Mouse (Mus musculus) lung, embryonic 15.5 days (tissue): ENCODE data around the gene Sowaha. TPM values are rescaled to one million over a fixed set of nuclear protein-coding genes. Genes with fewer than 3 reads are reported as not detected.

Experiments
- ATAC-seq: fragments of 200-750 bp; cut with Nextera tagmentation; 2 replicates; pipeline ENCODE4 v1.8.0; 2017; ENCODE audit warnings: moderate number of reproducible peaks, borderline replicate concordance; ENCODE audit not compliant: low FRiP score, low TSS enrichment; ENCODE audit errors: extremely low read depth
- H3K27ac ChIP-seq: fragments of 300-500 bp; sonication (generic); 2 replicates; pipeline ENCODE4 v1.5.1; 2015; ENCODE audit warnings: moderate library complexity, mild to moderate bottlenecking, inconsistent platforms
- H3K27me3 ChIP-seq: fragments of 300-500 bp; sonication (generic); 2 replicates; pipeline ENCODE4 v1.6.1; 2015; ENCODE audit warnings: inconsistent platforms
- H3K36me3 ChIP-seq: fragments of 300-500 bp; sonication (generic); 2 replicates; pipeline ENCODE4 v1.6.1; 2015; ENCODE audit warnings: inconsistent platforms
- H3K4me1 ChIP-seq: fragments of 300-500 bp; sonication (generic); 2 replicates; pipeline ENCODE4 v1.6.1; 2015; ENCODE audit warnings: inconsistent platforms
- H3K4me2 ChIP-seq: fragments of 300-500 bp; sonication (generic); 2 replicates; pipeline ENCODE4 v1.6.1; 2015; ENCODE audit warnings: inconsistent platforms, mild to moderate bottlenecking, moderate library complexity
- H3K4me3 ChIP-seq: fragments of 300-500 bp; sonication (generic); 2 replicates; pipeline ENCODE4 v1.5.1; 2015; ENCODE audit warnings: mild to moderate bottlenecking, inconsistent platforms
- H3K9ac ChIP-seq: fragments of 300-500 bp; sonication (generic); 2 replicates; pipeline ENCODE4 v1.6.1; 2015; ENCODE audit warnings: inconsistent platforms
- H3K9me3 ChIP-seq: fragments of 300-500 bp; sonication (generic); 2 replicates; pipeline ENCODE4 v1.6.1; 2016; ENCODE audit warnings: inconsistent platforms
- WGBS: fragments of 180-500 bp; shearing (Covaris S2); methylation state at CpG from one replicate; pipeline ENCODE4 v1.1.7; 2015; 5-methylcytosine and 5-hydroxymethylcytosine counted together
- polyA plus RNA-seq: library from polyadenylated mRNA; unstranded; fragments of >200 nt; fragmentation: Nextera tagmentation; extraction: Ambion mirVana; gene quantifications from 2 replicates; pipeline ENCODE4 v1.2.1, GENCODE M21; 2015

Sowaha gene
- polyA plus RNA-seq, 1 experiment from 2014 or later = 0.06 TPM

DNA sequence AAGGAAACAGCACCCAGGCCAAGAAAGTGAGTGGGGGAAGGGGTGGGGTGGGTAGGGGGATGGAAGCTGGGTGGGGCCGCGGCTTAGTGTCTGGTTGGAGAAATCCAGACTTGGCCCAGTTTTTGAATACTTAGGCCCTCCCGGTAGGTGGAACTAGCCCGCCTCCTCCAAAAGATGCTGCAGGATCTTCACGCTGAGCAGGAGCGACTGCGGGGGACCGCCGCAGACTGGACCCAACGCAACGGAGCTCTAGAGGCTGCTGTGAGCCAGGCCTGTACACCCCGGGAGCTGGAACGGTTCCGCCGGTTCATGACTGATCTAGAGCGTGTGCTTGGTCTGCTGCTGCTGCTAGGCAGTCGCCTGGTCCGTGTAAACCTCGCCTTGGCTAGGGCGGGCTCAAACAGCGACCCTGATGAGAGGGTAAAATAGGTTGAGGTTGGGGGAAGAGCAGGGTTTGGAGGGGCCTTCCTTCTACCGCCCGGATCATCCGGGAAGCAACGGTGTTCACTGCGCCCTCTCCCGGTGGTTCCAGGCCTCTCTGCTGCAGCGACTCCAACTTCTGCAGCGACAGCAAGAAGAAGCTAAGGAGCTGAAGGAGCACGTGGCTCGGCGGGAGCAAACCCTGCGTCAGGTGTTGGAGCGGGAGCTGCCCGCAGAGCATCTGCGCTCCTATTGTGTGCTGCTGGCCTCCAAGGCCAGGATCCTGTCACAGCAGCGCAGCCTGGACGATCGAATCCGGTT is 13.7 kb downstream of the Sowaha start:
- WGBS = 6% methylated on average over 40 of the region's 40 CpGs
- Histone ChIP-seq H3K36me3 (no peaks in the 10 kb centered on the region), H3K9me3 (no peaks in the 10 kb centered on the region), H3K4me3 (peak overlapping the region; percentile 33), H3K4me1 (peaks cover 22% of the 10 kb centered on the region), H3K27ac (no peak overlapping the region), H3K27me3 (peaks cover 85% of the 10 kb centered on the region), H3K9ac (no peak overlapping the region), H3K4me2 (peak overlapping the region; percentile 61)
- peak; percentile 41 for ATAC-seq

DNA sequence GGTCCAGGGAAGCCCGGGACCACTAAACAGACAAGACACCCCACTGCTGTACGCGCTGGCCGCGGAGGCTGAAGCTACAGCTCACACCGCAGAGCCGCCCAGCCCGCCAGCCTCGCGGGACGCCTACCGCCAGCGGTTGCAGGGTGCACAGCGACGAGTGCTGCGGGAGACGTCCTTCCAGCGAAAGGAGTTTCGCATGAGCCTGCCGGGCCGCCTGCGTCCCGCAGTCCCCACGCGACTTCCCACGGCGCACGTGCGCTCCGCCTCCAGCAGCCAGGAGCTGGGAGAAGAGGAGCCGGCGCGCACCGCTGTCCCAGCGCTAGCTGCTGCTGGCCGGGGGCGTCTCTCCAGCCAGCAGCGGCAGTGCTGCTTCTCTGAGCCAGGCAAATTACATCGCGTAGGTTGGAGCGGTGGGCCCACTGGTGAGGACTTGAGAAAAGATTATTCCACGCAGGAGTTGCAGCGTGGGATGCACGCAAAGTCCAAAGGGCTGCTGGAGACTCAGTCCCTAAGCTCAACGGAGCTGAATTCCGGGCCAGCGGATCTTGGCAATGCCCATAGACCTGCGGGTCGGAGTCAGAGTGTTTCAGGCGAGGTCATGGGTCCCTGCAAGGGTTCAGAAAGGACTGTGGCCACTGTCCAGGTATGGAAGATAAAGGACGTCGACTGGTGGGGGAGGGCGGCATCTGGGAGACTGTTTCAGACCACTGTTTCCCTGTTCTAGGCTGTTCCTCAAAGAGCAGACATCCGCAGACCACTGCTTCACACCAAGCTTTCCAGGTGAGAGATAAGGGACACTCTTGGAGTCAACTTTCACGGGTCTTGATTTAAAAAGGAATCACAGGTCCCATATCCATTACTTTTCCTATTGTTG is 16.3 kb downstream of the Sowaha start:
- no peak overlapping the region for H3K27ac ChIP-seq
- no peaks in the 10 kb centered on the region for H3K36me3 ChIP-seq
- WGBS = 5% methylated on average over 54 of the region's 55 CpGs
- H3K27me3 ChIP-seq = peaks cover 78% of the 10 kb centered on the region
- H3K9me3 ChIP-seq = no peaks in the 10 kb centered on the region
- 0 out of 2 replicates have a peak overlapping the region, but pooled peaks have one; percentile 6 for H3K9ac ChIP-seq
- no peak for ATAC-seq
- peaks cover 17% of the 10 kb centered on the region for H3K4me1 ChIP-seq
- peak overlapping the region; percentile 90 for H3K4me2 ChIP-seq
- H3K4me3 ChIP-seq = peak overlapping the region; percentile 43

GRCm38 (mm10) chr11:53461727-53462126 is 18.3 kb downstream of the Sowaha start:
- no peaks in the 10 kb centered on the region for H3K9me3 ChIP-seq
- no peak overlapping the region for H3K9ac ChIP-seq
- no peak overlapping the region for H3K4me2 ChIP-seq
- H3K27ac ChIP-seq = no peak overlapping the region
- ATAC-seq = no peak
- 27% methylated on average over 5 of the region's 5 CpGs for WGBS
- peaks cover 60% of the 10 kb centered on the region for H3K27me3 ChIP-seq
- peaks cover 16% of the 10 kb centered on the region for H3K4me1 ChIP-seq
- no peak overlapping the region for H3K4me3 ChIP-seq
- no peaks in the 10 kb centered on the region for H3K36me3 ChIP-seq

- no peak for ATAC-seq
- Histone ChIP-seq H3K9me3 (no peaks in the 10 kb centered on the region), H3K27me3 (peaks cover 46% of the 10 kb centered on the region), H3K4me3 (no peak overlapping the region), H3K27ac (no peak overlapping the region), H3K36me3 (no peaks in the 10 kb centered on the region), H3K4me1 (peaks cover 14% of the 10 kb centered on the region), H3K4me2 (no peak overlapping the region), H3K9ac (no peak overlapping the region)
- 66% methylated on average over 3 of the region's 3 CpGs for WGBS
Observed at GRCm38 (mm10) chr11:53460192-53460591, 19.9 kb downstream of the Sowaha start.

GRCm38 (mm10) chr11:53458996-53459395 is 21.1 kb downstream of the Sowaha start:
- no peak for ATAC-seq
- H3K9me3 ChIP-seq = no peaks in the 10 kb centered on the region
- H3K4me2 ChIP-seq = no peak overlapping the region
- peaks cover 14% of the 10 kb centered on the region for H3K4me1 ChIP-seq
- H3K36me3 ChIP-seq = no peaks in the 10 kb centered on the region
- 64% methylated on average over 3 of the region's 3 CpGs for WGBS
- peaks cover 34% of the 10 kb centered on the region for H3K27me3 ChIP-seq
- H3K27ac ChIP-seq = no peak overlapping the region
- no peak overlapping the region for H3K4me3 ChIP-seq
- H3K9ac ChIP-seq = no peak overlapping the region

DNA sequence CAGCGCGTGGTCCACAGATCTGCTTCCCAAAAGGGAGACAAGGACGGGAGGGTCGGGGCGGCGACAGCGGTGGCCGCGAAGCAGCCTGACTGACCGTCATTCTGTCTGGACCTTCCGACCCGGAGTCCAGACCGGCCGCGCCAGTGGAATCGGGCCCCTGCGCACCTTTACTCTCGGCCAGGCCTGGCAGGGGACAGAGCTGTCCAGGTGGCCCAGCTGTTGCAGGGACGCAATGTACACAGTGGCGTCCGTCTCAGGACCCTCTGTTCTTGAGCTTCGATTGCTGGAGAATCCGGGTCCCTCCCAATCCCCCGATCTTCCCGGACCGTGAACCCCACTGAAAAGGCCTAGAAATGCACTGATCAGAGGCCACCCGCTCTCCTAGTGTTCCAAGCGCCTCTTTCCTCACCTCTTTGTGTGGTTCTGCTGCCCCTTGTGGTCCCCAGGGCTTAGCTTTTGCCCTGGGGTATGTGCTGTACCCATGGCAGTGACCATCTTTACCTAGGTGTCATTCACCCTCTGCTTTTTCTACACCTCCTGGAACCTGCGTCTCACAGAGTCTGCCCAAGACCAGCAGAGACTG is 22.6 kb downstream of the Sowaha start:
- no peaks in the 10 kb centered on the region for H3K9me3 ChIP-seq
- ATAC-seq = peak; percentile 46; the same call in 1 of the 2 replicates
- H3K27me3 ChIP-seq = peaks cover 19% of the 10 kb centered on the region
- no peak overlapping the region for H3K27ac ChIP-seq
- peak overlapping the region; percentile 59 for H3K9ac ChIP-seq
- WGBS = 7% methylated on average over 29 of the region's 29 CpGs
- peaks cover 5% of the 10 kb centered on the region for H3K4me1 ChIP-seq
- H3K4me2 ChIP-seq = peak overlapping the region; percentile 91
- H3K36me3 ChIP-seq = no peaks in the 10 kb centered on the region
- peak overlapping the region; percentile 49 for H3K4me3 ChIP-seq

- H3K36me3 ChIP-seq = no peaks in the 10 kb centered on the region
- peaks cover 11% of the 10 kb centered on the region; the same call in 1 of the 2 replicates for H3K27me3 ChIP-seq
- H3K9ac ChIP-seq = peak within 1 kb of the TSS; percentile 59
- H3K4me3 ChIP-seq = peak within 1 kb of the TSS; percentile 49
- H3K4me2 ChIP-seq = peak within 1 kb of the TSS; percentile 91
- 3% methylated on average over 42 of the region's 42 CpGs for WGBS
- H3K4me1 ChIP-seq = peaks cover 5% of the 10 kb centered on the region
- H3K27ac ChIP-seq = no peak within 1 kb of the TSS
- no peaks in the 10 kb centered on the region for H3K9me3 ChIP-seq
- peak; percentile 89 for ATAC-seq
Observed at GRCm38 (mm10) chr11:53456474-53457371, 23.4 kb downstream of the Sowaha start, which contains the start of the genes Gm10447 and Shroom1. TSS of gene Gm10447 (minus strand) at chr11:53457110. TSS of gene Shroom1 (plus strand) at chr11:53457205.

DNA sequence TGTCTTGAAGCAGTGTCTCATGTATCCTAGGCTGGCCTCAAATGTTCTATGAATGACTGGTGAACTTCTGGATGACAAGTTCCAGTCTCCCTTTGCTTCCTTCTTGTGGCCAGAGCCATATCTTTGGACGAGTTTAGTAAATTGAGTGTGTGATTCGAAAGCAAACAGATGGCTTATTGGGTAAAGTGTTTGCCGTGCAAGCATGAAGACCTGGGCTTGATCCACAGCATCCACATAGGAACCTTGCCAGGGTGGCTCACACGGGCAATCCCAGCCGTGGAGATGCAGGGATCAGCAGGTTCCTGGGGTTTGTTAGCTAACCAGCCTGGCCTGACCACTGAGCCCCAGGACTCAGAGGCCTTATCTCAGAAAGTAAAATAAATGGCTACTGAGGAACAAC is 27.0 kb downstream of the Sowaha start:
- WGBS = 59% methylated on average over 5 of the region's 5 CpGs
- Histone ChIP-seq H3K36me3 (no peaks in the 10 kb centered on the region), H3K27me3 (no peaks in the 10 kb centered on the region; the same call in 1 of the 2 replicates), H3K9ac (no peak overlapping the region), H3K4me2 (no peak overlapping the region), H3K4me1 (peaks cover 5% of the 10 kb centered on the region), H3K4me3 (no peak overlapping the region), H3K27ac (no peak overlapping the region), H3K9me3 (no peaks in the 10 kb centered on the region)
- no peak for ATAC-seq

DNA sequence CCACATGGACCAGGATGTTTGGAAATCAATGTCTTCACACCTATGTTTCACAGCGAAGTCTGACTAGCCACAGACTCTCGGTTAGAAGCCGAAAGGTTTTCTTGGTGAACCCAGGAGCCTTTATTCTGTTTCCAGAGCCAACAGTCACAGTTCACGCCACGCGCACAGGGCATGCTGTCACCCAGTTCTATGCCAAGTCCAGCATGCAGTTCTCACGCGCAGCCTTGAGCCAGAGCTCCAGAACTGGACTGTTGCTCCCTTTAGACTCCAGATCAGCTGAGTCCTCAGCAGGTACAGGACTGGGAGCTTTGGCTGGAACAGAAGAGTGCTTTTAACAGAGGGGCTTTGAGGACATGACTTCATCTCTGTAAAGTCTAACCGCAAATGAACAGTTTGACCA is 27.7 kb downstream of the Sowaha start:
- H3K27ac ChIP-seq = no peak overlapping the region
- no peak for ATAC-seq
- no peak overlapping the region for H3K9ac ChIP-seq
- peaks cover 5% of the 10 kb centered on the region for H3K4me1 ChIP-seq
- no peaks in the 10 kb centered on the region for H3K27me3 ChIP-seq
- H3K4me2 ChIP-seq = no peak overlapping the region
- H3K36me3 ChIP-seq = no peaks in the 10 kb centered on the region
- 93% methylated on average over 9 of the region's 9 CpGs for WGBS
- no peak overlapping the region for H3K4me3 ChIP-seq
- H3K9me3 ChIP-seq = no peaks in the 10 kb centered on the region

GRCm38 (mm10) chr11:53451361-53451760 is 28.7 kb downstream of the Sowaha start:
- no peaks in the 10 kb centered on the region for H3K27me3 ChIP-seq
- no peak for ATAC-seq
- H3K4me2 ChIP-seq = no peak overlapping the region
- no peak overlapping the region for H3K4me3 ChIP-seq
- no peak overlapping the region for H3K9ac ChIP-seq
- no peaks in the 10 kb centered on the region for H3K9me3 ChIP-seq
- H3K27ac ChIP-seq = no peak overlapping the region
- WGBS = 50% methylated on average over 2 of the region's 2 CpGs
- peaks cover 2% of the 10 kb centered on the region; the same call in 1 of the 2 replicates for H3K4me1 ChIP-seq
- no peaks in the 10 kb centered on the region for H3K36me3 ChIP-seq
